Comparison of ENCODE assay signal across 20 mouse cellular contexts in genomic region chr15:13602133-13602532, GRCm38 (mm10).
"Had no signal": no experiment of that assay in that cellular context is flagged by ENCODE, and none has a peak within 500 bp of the region (broad histone marks: within the 10 kb centered on the region; RNA-seq: fewer than 3 reads in every experiment).

No protein-coding gene starts in this region.

- DNase-seq: kidney, adult 11 months; kidney, postnatal 25 days; layer of hippocampus, postnatal 36 days; left cerebral cortex, postnatal 4 days; lung, adult 18-20 months; lung, postnatal 10 days; lung, postnatal 4 days; thymus, adult 18-20 months; thymus, postnatal 36 days had no signal

- H3K27ac ChIP-seq: kidney, embryonic 15.5 days; left cerebral cortex, adult 2 months; limb, embryonic 12.5 days; limb, embryonic 15.5 days; liver, embryonic 14.5 days; lung, embryonic 15.5 days; midbrain, embryonic 12.5 days; neural tube, embryonic 13.5 days had no signal

- H3K9me3 ChIP-seq: kidney, embryonic 15.5 days; limb, embryonic 12.5 days; limb, embryonic 15.5 days; lung, embryonic 15.5 days; midbrain, embryonic 12.5 days; neural tube, embryonic 13.5 days had no signal

- H3K9ac ChIP-seq: kidney, embryonic 15.5 days; limb, embryonic 12.5 days; limb, embryonic 15.5 days; liver, embryonic 14.5 days; lung, embryonic 15.5 days; midbrain, embryonic 12.5 days; neural tube, embryonic 13.5 days had no signal

- ATAC-seq: hindbrain, embryonic 16.5 days; midbrain, embryonic 16.5 days had no signal

- H3K4me1 ChIP-seq: kidney, embryonic 15.5 days; limb, embryonic 12.5 days; limb, embryonic 15.5 days; lung, embryonic 15.5 days; midbrain, embryonic 12.5 days; neural tube, embryonic 13.5 days had no signal

- H3K36me3 ChIP-seq: kidney, embryonic 15.5 days; limb, embryonic 12.5 days; limb, embryonic 15.5 days; lung, embryonic 15.5 days; midbrain, embryonic 12.5 days; neural tube, embryonic 13.5 days had no signal

- H3K27me3 ChIP-seq: kidney, embryonic 15.5 days; limb, embryonic 12.5 days; limb, embryonic 15.5 days; lung, embryonic 15.5 days; midbrain, embryonic 12.5 days; neural tube, embryonic 13.5 days had no signal

- H3K4me3 ChIP-seq: kidney, embryonic 15.5 days; left cerebral cortex, adult 2 months; limb, embryonic 12.5 days; limb, embryonic 15.5 days; lung, embryonic 15.5 days; midbrain, embryonic 12.5 days; myocyte; neural tube, embryonic 13.5 days had no signal

- H3K4me2 ChIP-seq: kidney, embryonic 15.5 days; limb, embryonic 12.5 days; limb, embryonic 15.5 days; lung, embryonic 15.5 days; midbrain, embryonic 12.5 days; neural tube, embryonic 13.5 days had no signal
